Mouse (Mus musculus) stomach, postnatal 0 days (tissue): ENCODE measurements around the gene Obp2a.

Source experiments
- CTCF ChIP-seq: IDR thresholded peaks from 2 replicates; pipeline ENCODE4 v1.5.1; 2016; ENCODE audit warnings: antibody characterized with exemption, low read depth, mild to moderate bottlenecking, moderate library complexity
- EP300 ChIP-seq: optimal IDR thresholded peaks from 2 replicates; pipeline ENCODE3; 2016; ENCODE audit warnings: antibody characterized with exemption

DNA sequence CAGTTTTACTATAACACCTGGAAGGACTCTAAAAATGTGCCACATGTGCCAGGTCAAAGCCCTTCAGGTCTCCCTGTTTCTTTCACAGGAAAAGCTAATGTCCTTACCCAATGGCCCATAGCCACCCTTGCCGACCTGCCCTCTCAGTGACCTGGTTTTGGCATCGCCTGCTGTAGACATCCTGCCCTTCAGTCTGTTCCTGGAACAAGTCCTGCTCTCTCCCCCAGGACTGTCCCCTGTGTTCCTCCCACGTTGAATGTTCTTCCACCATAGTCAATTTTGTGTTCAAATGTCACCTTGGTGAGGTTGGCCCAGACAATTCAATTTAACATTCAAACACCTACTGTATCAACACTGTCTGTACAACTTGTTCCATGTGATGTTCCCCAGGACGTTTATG is 2.9 kb upstream of the Obp2a start:
- TF ChIP-seq CTCF, result no peak
- TF ChIP-seq EP300, result no peak
